Mouse (Mus musculus) limb, embryonic 12.5 days (tissue): ENCODE measurements around the gene Mr1. TPM values are rescaled to one million over a fixed set of nuclear protein-coding genes. Genes with fewer than 3 reads are reported as not detected.

ENCODE experiments used
- ATAC-seq: fragments of 200-750 bp; cut with Nextera tagmentation; 2 replicates; pipeline ENCODE4 v1.8.0; 2017; ENCODE audit warnings: low read depth, moderate TSS enrichment; ENCODE audit not compliant: insufficient number of reproducible peaks, insufficient read depth, low FRiP score, low TSS enrichment
- H3K27ac ChIP-seq: fragments of 300-500 bp; sonication (generic); 2 replicates; pipeline ENCODE4 v1.5.1; 2016; ENCODE audit warnings: mild to moderate bottlenecking, moderate library complexity
- H3K27me3 ChIP-seq: fragments of 300-500 bp; sonication (generic); 2 replicates; pipeline ENCODE4 v1.6.1; 2016; ENCODE audit warnings: mild to moderate bottlenecking, moderate library complexity
- H3K36me3 ChIP-seq: fragments of 300-500 bp; sonication (generic); 2 replicates; pipeline ENCODE4 v1.6.1; 2016; ENCODE audit warnings: mild to moderate bottlenecking, moderate library complexity
- H3K4me1 ChIP-seq: fragments of 300-500 bp; sonication (generic); replicated peaks from 2 replicates; pipeline ENCODE4 v1.6.1; 2016
- H3K4me2 ChIP-seq: fragments of 300-500 bp; sonication (generic); 2 replicates; pipeline ENCODE4 v1.6.1; 2016; ENCODE audit warnings: mild to moderate bottlenecking, moderate library complexity
- H3K4me3 ChIP-seq: fragments of 300-500 bp; sonication (generic); replicated peaks from 2 replicates; pipeline ENCODE4 v1.5.1; 2016; ENCODE audit warnings: mild to moderate bottlenecking
- H3K9ac ChIP-seq: fragments of 300-500 bp; sonication (generic); replicated peaks from 2 replicates; pipeline ENCODE4 v1.6.1; 2016; ENCODE audit warnings: mild to moderate bottlenecking, moderate library complexity
- H3K9me3 ChIP-seq: fragments of 300-500 bp; sonication (generic); 2 replicates; pipeline ENCODE4 v1.6.1; 2016; ENCODE audit warnings: mild to moderate bottlenecking, moderate library complexity
- WGBS: fragments of 180-500 bp; shearing (Covaris S2); methylation state at CpG from one replicate; pipeline ENCODE4 v1.1.7; 2016; 5-methylcytosine and 5-hydroxymethylcytosine counted together
- polyA plus RNA-seq: library from polyadenylated mRNA; unstranded; fragments of >200 nt; fragmentation: Nextera tagmentation; extraction: Ambion mirVana; gene quantifications from 2 replicates; pipeline ENCODE4 v1.2.1, GENCODE M21; 2016

Mr1 gene
- polyA plus RNA-seq, 1 experiment from 2014 or later: 4.0 TPM

GRCm38 (mm10) chr1:155107843-155108242 is 38.8 kb downstream of the Mr1 start:
- Histone ChIP-seq H3K4me2 (no peak overlapping the region), H3K4me3 (no peak overlapping the region), H3K36me3 (no peaks in the 10 kb centered on the region), H3K27me3 (no peaks in the 10 kb centered on the region), H3K4me1 (peaks cover 19% of the 10 kb centered on the region), H3K27ac (no peak overlapping the region), H3K9me3 (no peaks in the 10 kb centered on the region), H3K9ac (no peak overlapping the region)
- 57% methylated on average over 5 of the region's 5 CpGs for WGBS
- no peak for ATAC-seq

GRCm38 (mm10) chr1:155106310-155106709 is 40.3 kb downstream of the Mr1 start:
- Histone ChIP-seq H3K27me3 (no peaks in the 10 kb centered on the region), H3K9ac (no peak overlapping the region), H3K4me3 (no peak overlapping the region), H3K36me3 (no peaks in the 10 kb centered on the region), H3K9me3 (no peaks in the 10 kb centered on the region), H3K27ac (no peak overlapping the region), H3K4me2 (no peak overlapping the region), H3K4me1 (peaks cover 16% of the 10 kb centered on the region)
- no peak for ATAC-seq
- 79% methylated on average over 1 of the region's 1 CpGs for WGBS

GRCm38 (mm10) chr1:155103991-155104390 is 42.6 kb downstream of the Mr1 start:
- no peaks in the 10 kb centered on the region for H3K36me3 ChIP-seq
- H3K4me1 ChIP-seq: peaks cover 11% of the 10 kb centered on the region
- H3K27ac ChIP-seq: no peak overlapping the region
- H3K9ac ChIP-seq: no peak overlapping the region
- H3K4me2 ChIP-seq: no peak overlapping the region
- no peak for ATAC-seq
- no peaks in the 10 kb centered on the region for H3K27me3 ChIP-seq
- H3K9me3 ChIP-seq: no peaks in the 10 kb centered on the region
- WGBS: 92% methylated on average over 5 of the region's 5 CpGs
- H3K4me3 ChIP-seq: no peak overlapping the region

- Histone ChIP-seq H3K27ac (no peak overlapping the region), H3K4me2 (no peak overlapping the region), H3K9me3 (no peaks in the 10 kb centered on the region), H3K4me1 (0 out of 2 replicates have a peak, but pooled peaks cover 4% of the 10 kb centered on the region), H3K36me3 (no peaks in the 10 kb centered on the region), H3K4me3 (no peak overlapping the region), H3K27me3 (no peaks in the 10 kb centered on the region), H3K9ac (no peak overlapping the region)
- 79% methylated on average over 4 of the region's 4 CpGs for WGBS
- no peak for ATAC-seq
Observed at GRCm38 (mm10) chr1:155102631-155103030, 44.0 kb downstream of the Mr1 start.

- H3K9ac ChIP-seq: peak within 1 kb of the TSS; percentile 99
- H3K9me3 ChIP-seq: no peaks in the 10 kb centered on the region
- H3K36me3 ChIP-seq: no peaks in the 10 kb centered on the region
- peak; percentile 98 for ATAC-seq
- no peaks in the 10 kb centered on the region for H3K27me3 ChIP-seq
- peak within 1 kb of the TSS; percentile 99 for H3K4me3 ChIP-seq
- H3K4me1 ChIP-seq: peaks cover 24% of the 10 kb centered on the region
- 1% methylated on average over 40 of the region's 40 CpGs for WGBS
- peak within 1 kb of the TSS; percentile 87 for H3K27ac ChIP-seq
- peak within 1 kb of the TSS; percentile 81 for H3K4me2 ChIP-seq
Observed at GRCm38 (mm10) chr1:155099280-155099848, 47.2 kb downstream of the Mr1 start, which contains the start of gene Ier5. Gene Ier5 (minus strand): TSS chr1:155099636.

GRCm38 (mm10) chr1:155098486-155099279 is 47.9 kb downstream of the Mr1 start:
- H3K4me3 ChIP-seq: peak overlapping the region; percentile 99
- ATAC-seq: peak; percentile 56

GRCm38 (mm10) chr1:155097931-155098485 is 48.6 kb downstream of the Mr1 start:
- Histone ChIP-seq H3K4me2 (peak overlapping the region; percentile 81), H3K36me3 (no peaks in the 10 kb centered on the region), H3K4me3 (peak overlapping the region; percentile 99), H3K9me3 (no peaks in the 10 kb centered on the region), H3K27ac (peak overlapping the region; percentile 87), H3K27me3 (no peaks in the 10 kb centered on the region), H3K9ac (peak overlapping the region; percentile 99), H3K4me1 (peaks cover 38% of the 10 kb centered on the region)
- ATAC-seq: no peak
- under 1% methylated on average over 33 of the region's 33 CpGs for WGBS

More at GRCm38 (mm10) chr1:155098486-155099279, 47.9 kb downstream of the Mr1 start:
- Histone ChIP-seq H3K4me2 (peak overlapping the region; percentile 81), H3K9ac (peak overlapping the region; percentile 99), H3K36me3 (no peaks in the 10 kb centered on the region), H3K27ac (peak overlapping the region; percentile 87), H3K4me1 (peaks cover 31% of the 10 kb centered on the region), H3K27me3 (no peaks in the 10 kb centered on the region), H3K9me3 (no peaks in the 10 kb centered on the region)
- under 1% methylated on average over 91 of the region's 93 CpGs for WGBS

- 30% methylated on average over 6 of the region's 6 CpGs for WGBS
- Histone ChIP-seq H3K9ac (peak overlapping the region; percentile 99), H3K27me3 (no peaks in the 10 kb centered on the region), H3K9me3 (no peaks in the 10 kb centered on the region), H3K36me3 (no peaks in the 10 kb centered on the region), H3K27ac (no peak overlapping the region), H3K4me2 (peak overlapping the region; percentile 81), H3K4me1 (peaks cover 44% of the 10 kb centered on the region), H3K4me3 (peak overlapping the region; percentile 99)
- no peak for ATAC-seq
Observed at GRCm38 (mm10) chr1:155097354-155097753, 49.3 kb downstream of the Mr1 start.

- ATAC-seq: no peak
- H3K4me3 ChIP-seq: peak overlapping the region; percentile 99; the same call in 1 of the 2 replicates
- H3K4me1 ChIP-seq: peaks cover 50% of the 10 kb centered on the region
- 82% methylated on average over 4 of the region's 4 CpGs for WGBS
- H3K27me3 ChIP-seq: no peaks in the 10 kb centered on the region
- no peak overlapping the region for H3K9ac ChIP-seq
- no peaks in the 10 kb centered on the region for H3K36me3 ChIP-seq
- no peaks in the 10 kb centered on the region for H3K9me3 ChIP-seq
- H3K27ac ChIP-seq: no peak overlapping the region
- peak overlapping the region; percentile 81 for H3K4me2 ChIP-seq
Observed at GRCm38 (mm10) chr1:155096620-155097261, 49.9 kb downstream of the Mr1 start.

GRCm38 (mm10) chr1:155093971-155094707 is 52.5 kb downstream of the Mr1 start:
- Histone ChIP-seq H3K27ac (peak overlapping the region; percentile 92; the same call in 1 of the 2 replicates), H3K4me2 (no peak overlapping the region), H3K36me3 (no peaks in the 10 kb centered on the region), H3K27me3 (no peaks in the 10 kb centered on the region), H3K4me1 (peaks cover 66% of the 10 kb centered on the region), H3K9ac (no peak overlapping the region), H3K4me3 (no peak overlapping the region), H3K9me3 (no peaks in the 10 kb centered on the region)
- WGBS: 48% methylated on average over 9 of the region's 9 CpGs
- ATAC-seq: no peak
